Mouse (Mus musculus) left cerebral cortex, postnatal 4 days (tissue): ENCODE results near the gene Nr5a1. TPM values are rescaled to one million over a fixed set of nuclear protein-coding genes. Genes with fewer than 3 reads are reported as not detected.

ENCODE experiments used
- DNase-seq: peaks from one replicate; pipeline ENCODE4 v3.0.0-alpha.2; 2022
- intact Hi-C: fragments of 180-260 bp; cut with DNase I; formaldehyde crosslinking; loops from one replicate; pipeline ENCODE4 v1.15.1; 2025
- total RNA-seq, 2 experiments: library from RNA; stranded (reverse); gene quantifications; 2 replicates each; pipeline ENCODE4 v1.2.3; 2021

Nr5a1 gene
- total RNA-seq, 2 experiments from 2014 or later: 0.14 TPM; not detected in 1

GRCm38 (mm10) chr2:38653293-38653619 is 61.1 kb downstream of the Nr5a1 start:
- no peak for DNase-seq
- intact Hi-C loops: loop anchor here (5.0 kb wide), 1 partner anchor 84 kb away; no protein-coding TSS in a partner anchor

GRCm38 (mm10) chr2:38652565-38653292 is 61.6 kb downstream of the Nr5a1 start:
- DNase-seq: peak; percentile 79
- intact Hi-C loops: loop anchor here (5.0 kb wide), 1 partner anchor 85 kb away; no protein-coding TSS in a partner anchor

GRCm38 (mm10) chr2:38652098-38652497 is 62.2 kb downstream of the Nr5a1 start:
- intact Hi-C loops: loop anchor here (5.0 kb wide), 1 partner anchor 85 kb away; no protein-coding TSS in a partner anchor
- no peak for DNase-seq

- no peak for DNase-seq
- intact Hi-C loops: loop anchor here (5.0 kb wide), 1 partner anchor 87 kb away; no protein-coding TSS in a partner anchor
Observed at GRCm38 (mm10) chr2:38650340-38650739, 64.0 kb downstream of the Nr5a1 start.

- intact Hi-C loops: no loop called here
- DNase-seq: no peak
Observed at GRCm38 (mm10) chr2:38647661-38648060, 66.7 kb downstream of the Nr5a1 start.

- peak; percentile 14 for DNase-seq
- intact Hi-C loops: no loop called here
Observed at GRCm38 (mm10) chr2:38647201-38647606, 67.1 kb downstream of the Nr5a1 start.

GRCm38 (mm10) chr2:38645936-38646335 is 68.4 kb downstream of the Nr5a1 start:
- peak; percentile 83 for DNase-seq
- intact Hi-C loops: no loop called here

- intact Hi-C loops: loop anchor here (5.0 kb wide), 1 partner anchor 218 kb away; no protein-coding TSS in a partner anchor
- DNase-seq: peak; percentile 91
Observed at GRCm38 (mm10) chr2:38643625-38644427, 70.5 kb downstream of the Nr5a1 start, which contains the start of gene Psmb7. Psmb7 (minus strand) TSS chr2:38644087.

Other genes with a start within 250 kb of the Nr5a1 start
- 10 to 100 TPM; 29.0 to 33.7 TPM for gene Nek6, start 202.9 kb downstream of the Nr5a1 start, total RNA-seq
- 100 to 1,000 TPM; 231 to 253 TPM for gene Psmb7, start 70.5 kb downstream of the Nr5a1 start, total RNA-seq
- gene Nr6a1, start 213.1 kb upstream of the Nr5a1 start, total RNA-seq: 1 to 10 TPM; 6.6 TPM
- 1 to 10 TPM; 4.4 to 5.4 TPM for gene Olfml2a, start 217.4 kb upstream of the Nr5a1 start, total RNA-seq